Mouse (Mus musculus) hindbrain, embryonic 15.5 days (tissue): ENCODE measurements around the gene Cd2bp2. TPM values are rescaled to one million over a fixed set of nuclear protein-coding genes. Genes with fewer than 3 reads are reported as not detected.
A peak's percentile ranks its signal among the peaks of the same experiment; 100 is the strongest.

Experiments
- ATAC-seq: fragments of 200-750 bp; cut with Nextera tagmentation; 2 replicates; pipeline ENCODE4 v1.8.0; 2017; ENCODE audit warnings: low read depth, moderate number of reproducible peaks, moderate TSS enrichment; ENCODE audit not compliant: low FRiP score
- H3K27ac ChIP-seq: fragments of 300-500 bp; sonication (generic); replicated peaks from 2 replicates; pipeline ENCODE4 v1.5.1; 2015; ENCODE audit warnings: mild to moderate bottlenecking, inconsistent platforms
- H3K27me3 ChIP-seq: fragments of 300-500 bp; sonication (generic); 2 replicates; pipeline ENCODE4 v1.6.1; 2015; ENCODE audit warnings: control low read depth, inconsistent platforms
- H3K36me3 ChIP-seq: fragments of 300-500 bp; sonication (generic); 2 replicates; pipeline ENCODE4 v1.6.1; 2015; ENCODE audit warnings: control low read depth, inconsistent platforms
- H3K4me1 ChIP-seq: fragments of 300-500 bp; sonication (generic); replicated peaks from 2 replicates; pipeline ENCODE4 v1.6.1; 2015; ENCODE audit warnings: control low read depth, inconsistent platforms
- H3K4me2 ChIP-seq: fragments of 300-500 bp; sonication (generic); 2 replicates; pipeline ENCODE4 v1.6.1; 2015; ENCODE audit warnings: moderate library complexity, mild to moderate bottlenecking, inconsistent platforms
- H3K4me3 ChIP-seq: fragments of 300-500 bp; sonication (generic); 2 replicates; pipeline ENCODE4 v1.5.1; 2015; ENCODE audit warnings: mild to moderate bottlenecking, inconsistent platforms
- H3K9ac ChIP-seq: fragments of 300-500 bp; sonication (generic); 2 replicates; pipeline ENCODE4 v1.6.1; 2015; ENCODE audit warnings: inconsistent platforms
- H3K9me3 ChIP-seq: fragments of 300-500 bp; sonication (generic); 2 replicates; pipeline ENCODE4 v1.6.1; 2016; ENCODE audit warnings: control low read depth, inconsistent platforms
- WGBS: fragments of 180-500 bp; shearing (Covaris S2); methylation state at CpG from one replicate; pipeline ENCODE4 v1.1.7; 2015; 5-methylcytosine and 5-hydroxymethylcytosine counted together
- polyA plus RNA-seq: library from polyadenylated mRNA; unstranded; fragments of >200 nt; fragmentation: Nextera tagmentation; extraction: Ambion mirVana; gene quantifications from 2 replicates; pipeline ENCODE4 v1.2.1, GENCODE M21; 2015

Gene Cd2bp2
- polyA plus RNA-seq: 72.1 and 72.3 TPM in 2 replicates

- H3K4me1 ChIP-seq: peaks cover 32% of the 10 kb centered on the region
- H3K4me3 ChIP-seq: peak within 1 kb of the TSS; percentile 80
- under 1% methylated on average over 51 of the region's 51 CpGs for WGBS
- H3K9ac ChIP-seq: peak within 1 kb of the TSS; percentile 73
- no peaks in the 10 kb centered on the region for H3K27me3 ChIP-seq
- H3K36me3 ChIP-seq: peaks cover 68% of the 10 kb centered on the region
- peak within 1 kb of the TSS; percentile 89 for H3K27ac ChIP-seq
- ATAC-seq: peak; percentile 98
- peak within 1 kb of the TSS; percentile 88 for H3K4me2 ChIP-seq
- no peaks in the 10 kb centered on the region for H3K9me3 ChIP-seq
Observed at GRCm38 (mm10) chr7:127195544-127196295, at the start of gene Cd2bp2. Gene Cd2bp2, minus strand, starts transcription at chr7:127196050.

- H3K27me3 ChIP-seq: no peaks in the 10 kb centered on the region
- peak overlapping the region; percentile 60 for H3K4me2 ChIP-seq
- H3K36me3 ChIP-seq: peaks cover 4% of the 10 kb centered on the region; the same call in 1 of the 2 replicates
- WGBS: 10% methylated on average over 30 of the region's 33 CpGs
- peak overlapping the region; percentile 86 for H3K27ac ChIP-seq
- H3K9ac ChIP-seq: peak overlapping the region; percentile 90
- H3K4me1 ChIP-seq: peaks cover 28% of the 10 kb centered on the region
- peak; percentile 74 for ATAC-seq
- no peaks in the 10 kb centered on the region for H3K9me3 ChIP-seq
- H3K4me3 ChIP-seq: peak overlapping the region; percentile 81
Observed at GRCm38 (mm10) chr7:127244658-127245510, 49.0 kb upstream of the Cd2bp2 start.

- WGBS: 1% methylated on average over 54 of the region's 56 CpGs
Observed at GRCm38 (mm10) chr7:127243870-127244657, 48.2 kb upstream of the Cd2bp2 start, which contains the start of gene Zfp771. Gene Zfp771, plus strand, starts transcription at chr7:127244274.

DNA sequence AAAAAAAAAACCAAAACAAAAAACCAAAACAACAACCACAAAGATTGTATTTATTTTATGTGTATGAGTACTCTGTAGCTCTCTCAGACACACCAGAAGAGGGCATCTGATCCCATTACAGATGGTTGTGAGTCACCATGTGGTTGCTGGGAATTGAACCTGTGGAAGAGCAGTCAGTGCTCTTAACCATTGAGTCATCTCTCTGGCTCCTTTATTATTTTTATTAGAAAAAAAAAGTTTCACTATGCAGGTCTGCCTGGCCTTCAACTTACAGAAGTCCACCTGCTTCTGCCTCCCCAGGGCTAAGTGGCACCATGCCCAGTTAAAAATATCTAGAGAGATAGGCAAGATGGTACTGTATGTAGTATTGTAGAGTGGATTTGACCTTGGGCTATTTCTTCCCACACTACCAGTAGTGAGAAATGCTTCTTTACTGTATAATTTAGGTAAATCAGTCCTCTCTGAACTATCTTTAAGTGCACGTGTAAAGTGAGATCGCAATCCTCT, 47.6 kb upstream of the Cd2bp2 start:
- Histone ChIP-seq H3K4me2 (peak overlapping the region; percentile 60), H3K27me3 (no peaks in the 10 kb centered on the region), H3K9ac (peak overlapping the region; percentile 90; the same call in 1 of the 2 replicates), H3K9me3 (no peaks in the 10 kb centered on the region), H3K36me3 (peaks cover 8% of the 10 kb centered on the region), H3K27ac (peak overlapping the region; percentile 86), H3K4me3 (peak overlapping the region; percentile 81), H3K4me1 (peaks cover 28% of the 10 kb centered on the region)
- no peak for ATAC-seq
- WGBS: 43% methylated on average over 2 of the region's 2 CpGs

More at GRCm38 (mm10) chr7:127243870-127244657, 48.2 kb upstream of the Cd2bp2 start, which contains the start of gene Zfp771:
- Histone ChIP-seq H3K9me3 (no peaks in the 10 kb centered on the region), H3K36me3 (peaks cover 2% of the 10 kb centered on the region; the same call in 1 of the 2 replicates), H3K9ac (peak within 1 kb of the TSS; percentile 90), H3K4me1 (peaks cover 28% of the 10 kb centered on the region), H3K27ac (peak within 1 kb of the TSS; percentile 86), H3K4me3 (peak within 1 kb of the TSS; percentile 81), H3K4me2 (peak within 1 kb of the TSS; percentile 60), H3K27me3 (no peaks in the 10 kb centered on the region)
- peak; percentile 94 for ATAC-seq

DNA sequence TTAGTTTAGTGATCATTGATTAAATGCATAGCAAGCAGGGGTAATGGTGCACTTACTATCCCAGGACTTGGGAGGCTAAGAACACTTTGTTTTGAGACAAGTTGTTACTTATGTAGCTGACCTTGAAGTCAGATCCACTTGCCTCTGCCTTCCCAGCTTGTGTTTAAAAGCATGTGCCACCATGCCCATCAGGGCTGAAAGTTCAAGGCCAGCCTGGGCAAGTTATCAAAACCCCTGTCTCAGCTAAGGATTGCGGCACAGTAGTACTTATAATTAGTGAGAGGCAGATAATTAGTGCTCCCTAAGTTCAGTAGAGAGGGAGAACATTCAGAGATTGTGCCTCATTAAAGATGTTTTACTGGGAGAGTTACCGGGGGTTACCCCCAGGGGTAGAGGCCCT, 38.9 kb upstream of the Cd2bp2 start:
- ATAC-seq: no peak
- H3K4me2 ChIP-seq: peak overlapping the region; percentile 81

GRCm38 (mm10) chr7:127233765-127234164, 37.9 kb upstream of the Cd2bp2 start:
- 4% methylated on average over 9 of the region's 9 CpGs for WGBS
- Histone ChIP-seq H3K4me2 (peak overlapping the region; percentile 81), H3K36me3 (peaks cover 35% of the 10 kb centered on the region), H3K9ac (peak overlapping the region; percentile 94), H3K27ac (peak overlapping the region; percentile 96), H3K27me3 (no peaks in the 10 kb centered on the region), H3K4me1 (peaks cover 41% of the 10 kb centered on the region), H3K9me3 (no peaks in the 10 kb centered on the region), H3K4me3 (peak overlapping the region; percentile 86)
- no peak for ATAC-seq

More for the DNA sequence above, 38.9 kb upstream of the Cd2bp2 start:
- Histone ChIP-seq H3K9ac (no peak overlapping the region), H3K4me1 (peaks cover 39% of the 10 kb centered on the region), H3K36me3 (peaks cover 40% of the 10 kb centered on the region), H3K27me3 (no peaks in the 10 kb centered on the region), H3K9me3 (no peaks in the 10 kb centered on the region), H3K27ac (no peak overlapping the region), H3K4me3 (no peak overlapping the region)
- WGBS: 92% methylated on average over 2 of the region's 2 CpGs

DNA sequence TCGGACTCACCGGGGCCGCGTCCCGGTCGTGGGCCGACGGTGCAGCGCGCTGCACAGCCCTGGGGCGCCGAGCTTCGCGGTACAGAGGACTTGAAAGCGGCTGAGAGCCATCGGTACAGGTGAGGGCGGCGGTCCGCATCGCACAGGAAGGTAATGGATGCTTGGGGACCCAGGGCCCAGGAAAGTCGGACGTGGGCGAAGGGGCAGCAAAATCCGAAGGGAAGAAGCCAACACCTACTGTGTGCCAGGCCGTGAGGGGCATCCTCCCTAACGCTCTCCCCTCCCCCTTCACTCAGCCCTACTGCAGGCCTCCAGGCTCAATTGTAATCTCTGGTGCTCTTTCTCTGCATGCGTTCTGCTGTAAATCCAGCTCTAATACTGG, 37.5 kb upstream of the Cd2bp2 start:
- WGBS: 0% methylated on average over 26 of the region's 27 CpGs
- no peaks in the 10 kb centered on the region for H3K27me3 ChIP-seq
- peak overlapping the region; percentile 94 for H3K9ac ChIP-seq
- peaks cover 31% of the 10 kb centered on the region for H3K36me3 ChIP-seq
- peak overlapping the region; percentile 81 for H3K4me2 ChIP-seq
- H3K9me3 ChIP-seq: no peaks in the 10 kb centered on the region
- H3K27ac ChIP-seq: peak overlapping the region; percentile 96
- H3K4me1 ChIP-seq: peaks cover 41% of the 10 kb centered on the region
- H3K4me3 ChIP-seq: peak overlapping the region; percentile 86
- peak; percentile 58 for ATAC-seq

GRCm38 (mm10) chr7:127232622-127233367, 36.9 kb upstream of the Cd2bp2 start, which contains the start of the genes Zfp553 and Sept1:
Gene Zfp553, plus strand, starts transcription at chr7:127233061.
Gene Sept1, minus strand, starts transcription at chr7:127233130.
- H3K27ac ChIP-seq: peak within 1 kb of the TSS; percentile 96
- peaks cover 25% of the 10 kb centered on the region for H3K36me3 ChIP-seq
- WGBS: under 1% methylated on average over 43 of the region's 64 CpGs
- peak within 1 kb of the TSS; percentile 86 for H3K4me3 ChIP-seq
- no peaks in the 10 kb centered on the region for H3K27me3 ChIP-seq
- H3K4me2 ChIP-seq: peak within 1 kb of the TSS; percentile 81
- peak; percentile 93 for ATAC-seq
- H3K4me1 ChIP-seq: peaks cover 41% of the 10 kb centered on the region
- no peaks in the 10 kb centered on the region for H3K9me3 ChIP-seq
- H3K9ac ChIP-seq: peak within 1 kb of the TSS; percentile 94

GRCm38 (mm10) chr7:127231826-127232621, 36.2 kb upstream of the Cd2bp2 start:
- Histone ChIP-seq H3K27me3 (no peaks in the 10 kb centered on the region), H3K4me2 (peak overlapping the region; percentile 81), H3K9me3 (no peaks in the 10 kb centered on the region), H3K9ac (peak overlapping the region; percentile 94), H3K4me1 (peaks cover 41% of the 10 kb centered on the region), H3K27ac (peak overlapping the region; percentile 96), H3K4me3 (peak overlapping the region; percentile 86), H3K36me3 (peaks cover 19% of the 10 kb centered on the region)
- WGBS: 2% methylated on average over 20 of the region's 20 CpGs
- no peak for ATAC-seq

DNA sequence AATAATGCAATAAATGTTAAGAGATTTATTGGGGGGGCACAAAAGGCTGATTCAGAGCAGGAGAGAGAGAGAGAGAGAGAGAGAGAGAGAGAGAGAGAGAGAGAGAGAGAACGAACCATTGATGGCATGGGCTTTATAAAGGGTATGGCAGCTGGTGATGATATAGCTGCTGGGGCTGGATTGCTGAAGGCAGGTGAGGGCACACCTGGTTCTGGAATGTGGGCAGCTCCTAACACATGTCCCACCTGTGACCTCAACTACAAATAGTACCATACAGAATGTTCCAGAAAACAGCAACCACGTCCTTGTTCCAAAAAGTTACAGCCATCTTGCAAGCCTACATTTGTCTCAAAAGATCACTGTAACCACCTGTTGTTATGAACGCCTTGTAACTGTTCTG, 35.5 kb upstream of the Cd2bp2 start:
- WGBS: 68% methylated on average over 3 of the region's 3 CpGs
- H3K9me3 ChIP-seq: no peaks in the 10 kb centered on the region

More for the DNA sequence above, 35.5 kb upstream of the Cd2bp2 start:
- peaks cover 12% of the 10 kb centered on the region for H3K36me3 ChIP-seq
- no peak for ATAC-seq
- H3K9ac ChIP-seq: peak overlapping the region; percentile 94; the same call in 1 of the 2 replicates
- H3K4me2 ChIP-seq: peak overlapping the region; percentile 81
- H3K4me3 ChIP-seq: peak overlapping the region; percentile 86
- peak overlapping the region; percentile 96 for H3K27ac ChIP-seq
- no peaks in the 10 kb centered on the region for H3K27me3 ChIP-seq
- peaks cover 41% of the 10 kb centered on the region for H3K4me1 ChIP-seq
